Mouse (Mus musculus): ENCODE measurements around the gene Mafb. TPM values are rescaled to one million over a fixed set of nuclear protein-coding genes. Genes with fewer than 3 reads are reported as not detected.

Gene Mafb
- polyA plus RNA-seq (2015; fragmentation: Nextera tagmentation; extraction: Ambion mirVana), result 5.1 and 5.3 TPM in 2 replicates

DNA sequence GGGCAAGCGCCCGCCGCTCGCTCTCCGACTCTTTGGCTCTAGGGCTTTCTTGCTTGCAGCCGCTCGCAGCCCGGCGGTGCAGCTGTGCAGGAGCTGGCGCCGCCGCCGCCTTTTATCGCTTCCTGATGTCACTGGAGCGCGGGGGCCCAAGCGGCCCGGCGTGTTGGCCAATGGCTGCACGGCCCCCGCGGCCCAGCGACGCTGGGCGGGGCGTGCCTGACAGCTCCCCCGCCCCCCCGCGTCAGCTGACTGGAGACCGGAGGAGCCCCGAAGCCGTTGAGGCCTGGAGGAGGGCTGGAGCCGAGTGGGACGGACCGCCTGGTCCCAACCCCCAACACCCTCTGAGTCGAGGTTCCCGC, at the start of gene Mafb:
Gene Mafb (minus strand): TSS at position 86 of the 359 bp plus-strand sequence.
- WGBS, result under 1% methylated on average over 37 of the region's 37 CpGs
- Histone ChIP-seq H3K4me2 (peak within 1 kb of the TSS; percentile 99), H3K36me3 (0 out of 2 replicates have a peak, but pooled peaks cover 8% of the 10 kb centered on the region), H3K9ac (peak within 1 kb of the TSS; percentile 83), H3K9me3 (no peaks in the 10 kb centered on the region), H3K4me1 (peaks cover 50% of the 10 kb centered on the region), H3K27ac (replicated peaks) (peak within 1 kb of the TSS; percentile 81), H3K27me3 (replicated peaks) (peaks cover 75% of the 10 kb centered on the region), H3K4me3 (peak within 1 kb of the TSS; percentile 59)
- peak; percentile 80 for ATAC-seq (ENCODE audit: extremely low read depth, insufficient number of reproducible peaks, low FRiP score, low TSS enrichment)

DNA sequence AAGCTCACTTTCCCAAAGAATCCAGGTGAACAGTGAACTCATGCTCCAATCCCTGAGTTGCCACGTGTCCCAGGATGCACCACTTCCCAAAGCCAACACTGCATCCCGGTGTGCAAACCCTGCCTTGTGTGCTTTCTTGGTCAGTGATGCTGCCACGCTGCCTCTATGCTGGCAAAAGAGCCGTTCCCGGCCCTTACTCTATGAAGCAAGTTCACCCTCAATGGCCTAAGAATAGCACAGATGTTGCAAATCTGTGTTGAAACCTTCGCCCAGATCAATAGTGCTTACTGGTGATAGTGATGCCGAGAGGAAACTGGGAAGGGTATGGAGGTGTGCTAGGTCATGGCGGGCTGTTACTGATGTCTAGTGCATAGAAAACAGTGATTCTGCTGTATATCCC, 48.3 kb upstream of the Mafb start:
- no peak overlapping the region for H3K9ac ChIP-seq
- WGBS, result 80% methylated on average over 8 of the region's 8 CpGs
- no peak overlapping the region for H3K4me2 ChIP-seq
- H3K27me3 ChIP-seq (replicated peaks), result no peaks in the 10 kb centered on the region; the same call in 1 of the 2 replicates
- H3K36me3 ChIP-seq, result no peaks in the 10 kb centered on the region
- no peaks in the 10 kb centered on the region for H3K4me1 ChIP-seq
- H3K4me3 ChIP-seq, result no peak overlapping the region
- H3K27ac ChIP-seq (replicated peaks), result no peak overlapping the region
- ATAC-seq (ENCODE audit: extremely low read depth, insufficient number of reproducible peaks, low FRiP score, low TSS enrichment), result no peak
- H3K9me3 ChIP-seq, result peaks cover 4% of the 10 kb centered on the region; the same call in 1 of the 2 replicates

DNA sequence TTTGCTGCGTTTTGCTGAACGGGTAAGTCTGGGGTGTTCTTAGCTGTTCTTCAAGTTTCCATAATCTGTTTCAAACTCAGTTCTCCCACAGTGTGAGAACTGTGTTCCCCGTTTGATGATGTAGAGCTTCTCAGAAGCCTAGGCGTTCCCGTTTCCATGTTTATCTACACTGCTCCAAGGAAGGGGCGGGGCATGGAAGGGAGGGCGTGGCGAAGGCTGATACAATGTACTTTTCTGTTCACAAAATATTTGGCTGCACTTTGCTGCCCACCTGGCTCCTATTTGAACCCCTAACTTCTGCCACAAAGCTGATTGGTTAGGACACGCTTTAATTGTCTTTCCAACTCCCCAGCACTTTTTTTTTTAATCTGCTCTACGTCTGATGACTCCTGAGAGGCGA, 47.9 kb upstream of the Mafb start:
- Histone ChIP-seq H3K9ac (no peak overlapping the region), H3K4me2 (no peak overlapping the region), H3K36me3 (no peaks in the 10 kb centered on the region), H3K27me3 (replicated peaks) (no peaks in the 10 kb centered on the region; the same call in 1 of the 2 replicates), H3K27ac (replicated peaks) (no peak overlapping the region), H3K4me1 (no peaks in the 10 kb centered on the region), H3K9me3 (peaks cover 4% of the 10 kb centered on the region; the same call in 1 of the 2 replicates), H3K4me3 (no peak overlapping the region)
- 81% methylated on average over 11 of the region's 11 CpGs for WGBS
- no peak for ATAC-seq (ENCODE audit: extremely low read depth, insufficient number of reproducible peaks, low FRiP score, low TSS enrichment)

DNA sequence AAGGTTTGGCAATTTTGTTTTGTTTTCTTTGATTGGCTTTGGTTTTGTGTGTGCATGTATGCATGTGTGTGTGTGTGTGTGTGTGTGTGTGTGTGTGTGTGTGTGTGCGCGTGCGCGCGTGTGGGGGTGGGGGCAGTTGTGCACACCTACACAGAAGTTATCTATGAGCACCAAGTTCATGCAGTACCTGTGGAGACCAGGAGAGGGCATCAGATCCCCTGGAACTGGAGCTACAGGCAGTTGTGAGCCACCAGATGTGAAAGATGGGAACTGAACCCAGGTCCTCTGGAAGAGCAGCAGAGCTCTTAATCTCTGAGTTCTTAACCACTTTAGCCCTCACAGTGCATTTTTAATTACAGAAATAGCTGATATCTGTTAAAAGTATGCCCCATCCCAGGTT, 47.1 kb upstream of the Mafb start:
- Histone ChIP-seq H3K36me3 (no peaks in the 10 kb centered on the region), H3K9ac (no peak overlapping the region), H3K9me3 (peaks cover 4% of the 10 kb centered on the region; the same call in 1 of the 2 replicates), H3K4me3 (no peak overlapping the region), H3K27me3 (replicated peaks) (no peaks in the 10 kb centered on the region; the same call in 1 of the 2 replicates), H3K4me2 (no peak overlapping the region), H3K27ac (replicated peaks) (no peak overlapping the region), H3K4me1 (no peaks in the 10 kb centered on the region)
- WGBS, result 100% methylated on average over 5 of the region's 5 CpGs
- no peak for ATAC-seq (ENCODE audit: extremely low read depth, insufficient number of reproducible peaks, low FRiP score, low TSS enrichment)

DNA sequence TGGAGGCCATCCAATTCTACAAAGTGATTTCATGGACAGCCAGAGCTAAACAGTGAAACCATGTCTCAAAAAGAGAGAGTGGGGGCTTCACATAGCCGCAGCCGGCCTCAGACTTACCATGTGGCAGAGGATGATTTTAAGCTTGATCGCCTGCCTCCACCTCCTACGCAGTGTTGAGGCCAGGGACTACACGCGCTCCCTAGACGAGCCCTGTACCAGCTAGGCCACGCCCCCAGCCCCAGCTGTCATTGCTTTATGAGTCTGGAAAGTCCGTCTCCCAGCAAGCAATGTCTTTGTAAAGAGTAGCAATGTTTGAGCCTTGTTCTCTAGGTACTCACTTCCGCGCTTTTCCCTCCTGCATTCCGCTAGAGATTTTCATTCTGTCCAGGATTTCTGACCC, 46.2 kb upstream of the Mafb start:
- H3K9ac ChIP-seq, result no peak overlapping the region
- WGBS, result 63% methylated on average over 12 of the region's 12 CpGs
- H3K36me3 ChIP-seq, result no peaks in the 10 kb centered on the region
- no peak overlapping the region for H3K4me3 ChIP-seq
- H3K27me3 ChIP-seq (replicated peaks), result no peaks in the 10 kb centered on the region; the same call in 1 of the 2 replicates
- H3K9me3 ChIP-seq, result peaks cover 4% of the 10 kb centered on the region; the same call in 1 of the 2 replicates
- no peak overlapping the region for H3K4me2 ChIP-seq
- no peak for ATAC-seq (ENCODE audit: extremely low read depth, insufficient number of reproducible peaks, low FRiP score, low TSS enrichment)
- H3K27ac ChIP-seq (replicated peaks), result no peak overlapping the region
- H3K4me1 ChIP-seq, result no peaks in the 10 kb centered on the region

DNA sequence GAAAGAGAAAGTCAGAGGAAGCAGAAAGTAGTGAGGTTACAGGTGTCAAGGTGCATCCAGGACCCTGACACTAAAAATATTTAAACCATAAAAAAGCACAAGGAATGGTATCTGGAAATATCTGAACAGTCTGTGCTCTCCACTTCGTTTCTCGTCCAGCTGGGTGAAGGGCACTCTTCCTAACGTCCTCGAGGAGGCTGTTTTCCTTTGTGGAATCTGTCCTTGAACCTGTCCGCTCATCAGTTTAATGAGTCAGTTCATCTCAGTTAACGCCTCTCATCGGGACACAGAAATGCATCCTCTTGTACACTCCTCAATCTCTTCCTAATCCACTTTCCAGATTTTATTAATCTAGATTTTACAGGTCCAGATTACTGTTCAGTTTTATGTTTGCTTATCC, 44.6 kb upstream of the Mafb start:
- Histone ChIP-seq H3K4me3 (no peak overlapping the region), H3K4me2 (no peak overlapping the region), H3K27ac (replicated peaks) (no peak overlapping the region), H3K9ac (no peak overlapping the region), H3K27me3 (replicated peaks) (no peaks in the 10 kb centered on the region; the same call in 1 of the 2 replicates), H3K4me1 (no peaks in the 10 kb centered on the region), H3K36me3 (no peaks in the 10 kb centered on the region), H3K9me3 (peaks cover 4% of the 10 kb centered on the region; the same call in 1 of the 2 replicates)
- no peak for ATAC-seq (ENCODE audit: extremely low read depth, insufficient number of reproducible peaks, low FRiP score, low TSS enrichment)
- WGBS, result 47% methylated on average over 7 of the region's 7 CpGs

DNA sequence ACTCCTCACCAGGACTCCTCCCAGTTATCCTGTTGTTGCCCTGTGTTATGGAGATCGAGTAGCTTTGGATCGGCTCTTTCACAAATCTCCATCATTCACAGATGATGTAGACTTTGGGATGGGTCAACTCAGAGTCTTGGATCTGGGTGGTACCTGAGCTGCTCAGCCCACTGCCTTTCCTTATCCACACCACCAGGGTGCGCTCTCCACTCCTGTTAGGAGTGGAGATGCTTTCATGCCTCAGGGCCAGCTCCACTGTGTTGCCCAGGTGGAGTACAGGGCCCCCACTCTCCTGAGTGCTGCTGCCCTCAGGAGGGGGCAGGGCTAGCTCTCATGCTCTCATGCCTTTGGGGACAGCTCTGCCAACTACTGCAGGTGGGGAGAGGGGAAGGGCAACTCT, 40.9 kb upstream of the Mafb start:
- H3K36me3 ChIP-seq, result no peaks in the 10 kb centered on the region
- no peaks in the 10 kb centered on the region for H3K9me3 ChIP-seq
- H3K9ac ChIP-seq, result no peak overlapping the region
- no peak overlapping the region for H3K4me3 ChIP-seq
- no peaks in the 10 kb centered on the region for H3K4me1 ChIP-seq
- H3K27me3 ChIP-seq (replicated peaks), result no peaks in the 10 kb centered on the region; the same call in 1 of the 2 replicates
- no peak overlapping the region for H3K27ac ChIP-seq (replicated peaks)
- 73% methylated on average over 3 of the region's 3 CpGs for WGBS
- no peak overlapping the region for H3K4me2 ChIP-seq
- no peak for ATAC-seq (ENCODE audit: extremely low read depth, insufficient number of reproducible peaks, low FRiP score, low TSS enrichment)

DNA sequence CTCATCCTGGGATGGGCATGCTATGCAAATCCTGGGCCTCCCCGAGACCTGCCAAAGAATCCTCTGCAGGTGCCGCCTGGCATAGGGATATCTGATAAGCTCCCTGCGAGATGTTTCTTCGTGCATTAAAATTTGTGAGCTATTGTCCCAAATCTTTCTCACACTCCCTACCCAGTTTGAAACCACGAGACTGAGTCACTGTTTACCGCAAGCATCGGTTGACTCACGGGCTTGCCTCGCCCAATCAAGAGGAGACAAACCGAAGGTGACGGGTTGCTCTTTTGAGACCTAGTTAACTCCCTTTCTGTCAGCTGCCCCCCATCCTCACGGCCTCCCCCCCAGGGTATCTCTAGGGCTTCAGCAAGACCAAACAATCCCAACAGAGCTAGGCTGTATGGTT, 30.9 kb upstream of the Mafb start:
- ATAC-seq (ENCODE audit: extremely low read depth, insufficient number of reproducible peaks, low FRiP score, low TSS enrichment), result no peak
- no peaks in the 10 kb centered on the region for H3K4me1 ChIP-seq
- H3K27ac ChIP-seq (replicated peaks), result no peak overlapping the region
- no peak overlapping the region for H3K4me3 ChIP-seq
- H3K9me3 ChIP-seq, result no peaks in the 10 kb centered on the region
- H3K9ac ChIP-seq, result no peak overlapping the region
- WGBS, result 75% methylated on average over 12 of the region's 12 CpGs
- no peaks in the 10 kb centered on the region for H3K36me3 ChIP-seq
- H3K27me3 ChIP-seq (replicated peaks), result peaks cover 10% of the 10 kb centered on the region; the same call in 1 of the 2 replicates
- no peak overlapping the region for H3K4me2 ChIP-seq

DNA sequence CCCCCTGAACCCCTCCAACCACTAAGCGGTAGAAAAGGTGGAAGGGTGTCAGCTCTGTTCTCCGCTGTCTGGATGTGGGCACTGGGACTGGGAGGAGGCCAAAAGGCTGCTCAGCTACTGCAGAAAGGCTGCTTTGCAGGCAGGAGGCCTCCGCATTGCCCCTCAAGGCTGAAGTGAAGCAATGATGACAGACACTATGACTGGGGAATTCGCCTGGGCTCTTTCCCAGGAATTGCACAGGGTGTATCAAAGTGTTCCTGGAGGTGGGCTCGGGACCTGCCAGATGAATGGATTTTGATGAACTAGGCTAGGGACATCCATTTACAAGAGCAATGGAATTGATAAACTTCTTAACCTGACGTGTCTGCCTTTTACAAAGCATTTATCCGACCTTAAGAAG, 27.9 kb upstream of the Mafb start:
- Histone ChIP-seq H3K4me2 (no peak overlapping the region), H3K36me3 (no peaks in the 10 kb centered on the region), H3K4me3 (no peak overlapping the region), H3K27me3 (replicated peaks) (peaks cover 27% of the 10 kb centered on the region), H3K4me1 (no peaks in the 10 kb centered on the region), H3K9me3 (no peaks in the 10 kb centered on the region), H3K9ac (no peak overlapping the region), H3K27ac (replicated peaks) (no peak overlapping the region)
- whole genome bisulfite sequencing, result 57% methylated on average over 7 of the region's 7 CpGs
- no peak for ATAC-seq (ENCODE audit: extremely low read depth, insufficient number of reproducible peaks, low FRiP score, low TSS enrichment)

DNA sequence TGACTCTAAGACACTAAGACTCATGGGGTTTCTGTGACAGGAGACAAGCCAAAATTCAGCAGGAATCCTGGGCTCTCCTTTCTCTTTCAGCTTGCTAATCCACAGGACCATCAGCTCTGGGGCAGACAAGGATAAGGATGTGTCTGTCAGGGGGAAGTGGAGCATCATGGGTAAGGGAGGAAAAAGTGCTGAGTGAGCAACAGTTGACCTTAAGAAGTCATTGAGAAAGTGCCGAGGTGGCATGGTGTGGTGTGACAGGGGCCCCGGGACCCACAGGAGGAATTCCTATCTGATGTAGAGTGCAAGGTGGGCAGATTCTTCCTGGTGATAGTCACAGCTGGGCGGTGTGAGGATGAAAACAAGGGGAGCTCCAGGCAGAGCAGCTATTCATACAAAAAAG, 25.8 kb upstream of the Mafb start:
- Histone ChIP-seq H3K4me3 (no peak overlapping the region), H3K4me2 (no peak overlapping the region), H3K27me3 (replicated peaks) (peaks cover 35% of the 10 kb centered on the region), H3K27ac (replicated peaks) (no peak overlapping the region), H3K36me3 (no peaks in the 10 kb centered on the region), H3K9me3 (no peaks in the 10 kb centered on the region), H3K9ac (no peak overlapping the region), H3K4me1 (no peaks in the 10 kb centered on the region)
- WGBS, result 42% methylated on average over 3 of the region's 3 CpGs
- ATAC-seq (ENCODE audit: extremely low read depth, insufficient number of reproducible peaks, low FRiP score, low TSS enrichment), result no peak

DNA sequence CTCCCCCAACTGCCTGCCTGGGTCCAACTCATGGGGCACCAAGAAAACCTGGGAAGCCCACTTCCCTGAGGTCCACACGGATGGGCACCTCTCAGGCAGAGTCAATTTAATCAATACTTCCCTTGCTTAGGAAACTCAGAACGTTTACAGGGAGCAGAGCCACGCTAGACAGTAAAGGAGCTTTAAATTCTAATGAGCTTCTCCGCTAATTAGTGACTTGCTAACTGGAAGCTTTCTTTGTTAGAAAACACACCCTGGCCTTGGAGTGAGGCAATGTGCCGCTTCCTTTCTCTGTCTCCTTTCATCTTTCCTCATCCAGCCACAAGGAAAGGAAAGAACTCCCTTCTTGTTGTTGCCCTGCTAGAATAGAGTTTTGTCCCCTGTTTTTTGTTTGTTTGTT, 21.7 kb upstream of the Mafb start:
- Histone ChIP-seq H3K4me3 (no peak overlapping the region), H3K27ac (replicated peaks) (no peak overlapping the region), H3K9me3 (no peaks in the 10 kb centered on the region), H3K36me3 (no peaks in the 10 kb centered on the region), H3K4me1 (no peaks in the 10 kb centered on the region), H3K4me2 (no peak overlapping the region), H3K27me3 (replicated peaks) (peaks cover 39% of the 10 kb centered on the region), H3K9ac (no peak overlapping the region)
- no peak for ATAC-seq (ENCODE audit: extremely low read depth, insufficient number of reproducible peaks, low FRiP score, low TSS enrichment)
- 55% methylated on average over 5 of the region's 5 CpGs for WGBS

DNA sequence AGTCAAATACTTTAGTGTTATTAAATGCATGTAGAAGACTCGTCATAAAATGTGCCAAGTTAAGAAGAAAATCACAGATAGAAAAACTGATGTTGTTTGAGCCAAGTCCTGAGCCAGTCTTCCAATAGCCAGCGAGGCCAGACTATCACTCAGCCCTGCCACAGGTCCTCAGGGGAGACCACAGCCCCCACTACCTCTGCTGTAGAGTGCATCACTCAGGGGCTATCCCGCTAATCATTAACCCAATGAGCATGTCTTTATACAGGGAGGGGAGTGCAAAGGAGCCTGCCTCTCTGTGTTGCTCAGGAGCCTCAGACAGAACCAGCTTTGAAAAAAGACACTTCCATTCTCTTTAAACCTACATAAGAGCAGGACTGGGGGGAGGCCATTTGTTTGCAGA, 16.6 kb upstream of the Mafb start:
- H3K4me2 ChIP-seq, result no peak overlapping the region
- H3K36me3 ChIP-seq, result no peaks in the 10 kb centered on the region
- H3K4me1 ChIP-seq, result no peaks in the 10 kb centered on the region
- ATAC-seq (ENCODE audit: extremely low read depth, insufficient number of reproducible peaks, low FRiP score, low TSS enrichment), result no peak
- H3K27ac ChIP-seq (replicated peaks), result no peak overlapping the region
- no peaks in the 10 kb centered on the region for H3K9me3 ChIP-seq
- whole genome bisulfite sequencing, result 52% methylated on average over 3 of the region's 3 CpGs
- no peak overlapping the region for H3K4me3 ChIP-seq
- no peak overlapping the region for H3K9ac ChIP-seq
- H3K27me3 ChIP-seq (replicated peaks), result peaks cover 31% of the 10 kb centered on the region; the same call in 1 of the 2 replicates

Data from heart, embryonic 13.5 days (tissue).